Comparison of ENCODE assay signal across 9 mouse cellular contexts in the genomic region with DNA sequence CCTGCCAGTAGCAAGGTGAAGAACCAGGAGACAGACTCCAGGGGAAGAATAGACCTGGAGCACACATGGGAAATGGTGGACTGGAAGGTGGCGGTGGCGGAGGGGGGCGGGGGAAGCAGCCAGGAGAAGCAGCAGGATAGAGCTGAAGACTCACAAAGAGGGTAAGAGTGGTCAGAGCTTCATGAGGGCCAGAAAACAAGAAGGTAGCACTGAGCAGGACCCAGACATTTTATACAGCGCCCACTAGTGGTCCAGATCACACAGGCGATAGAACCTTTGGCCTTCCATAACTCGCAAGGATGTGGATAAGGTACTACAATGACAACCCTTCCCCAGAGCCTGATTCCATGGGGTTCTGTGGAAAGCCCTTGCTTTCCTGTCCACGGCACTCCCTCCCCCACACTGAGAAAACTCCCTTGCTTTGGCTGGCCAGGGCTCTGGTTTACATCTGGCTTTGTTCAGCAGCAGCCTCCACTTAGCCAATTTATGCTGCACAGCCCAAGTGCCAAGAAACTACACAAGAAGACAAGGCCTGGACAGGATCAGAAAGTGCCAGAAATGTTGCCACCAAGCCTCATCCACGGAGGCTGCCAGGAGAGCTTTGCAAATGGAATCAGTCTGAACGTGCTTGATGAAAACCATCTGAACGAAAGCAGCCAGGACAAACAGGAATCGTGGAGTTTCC. TPM values are rescaled to one million over a fixed set of nuclear protein-coding genes. Genes with fewer than 3 reads are reported as not detected.
DNase-seq lines count a peak whose midpoint lies in the region; ATAC-seq and TF ChIP-seq lines count a peak whose summit lies in the region.
"Had no signal": no experiment of that assay in that cellular context is flagged by ENCODE, and none has a peak within 500 bp of the region (broad histone marks: within the 10 kb centered on the region; RNA-seq: fewer than 3 reads in every experiment).

No protein-coding gene starts in this region.

- no peak overlapping the region for H3K27ac ChIP-seq in liver, embryonic 14.5 days
- no peak overlapping the region for H3K27ac ChIP-seq in liver, embryonic 11.5 days (ENCODE audit: low read depth, low read length)
- peak overlapping the region; percentile 59 for H3K27ac ChIP-seq in embryonic facial prominence, embryonic 14.5 days (replicated peaks; ENCODE audit: low read depth, low read length)
- peak overlapping the region; percentile 77 for H3K27ac ChIP-seq in stomach, embryonic 14.5 days (ENCODE audit: low read length)
- H3K27ac ChIP-seq in forebrain, embryonic 11.5 days (ENCODE audit: low read depth, low read length) = no peak overlapping the region
- H3K27ac ChIP-seq: liver, embryonic 13.5 days had no signal

- no peak for TF ChIP-seq EP300 in liver, embryonic 14.5 days (IDR thresholded peaks at IDR 0.05; ENCODE audit: low read depth)

- ATAC-seq in liver, embryonic 14.5 days (ENCODE audit: insufficient read depth) = no peak
- no peak for ATAC-seq in liver, embryonic 11.5 days (replicated peaks; ENCODE audit: low FRiP score)
- ATAC-seq in embryonic facial prominence, embryonic 14.5 days (ENCODE audit: low read depth) = peak; percentile 94
- peak; percentile 87; the same call in 1 of the 2 replicates for ATAC-seq in stomach, embryonic 14.5 days (ENCODE audit: insufficient number of reproducible peaks, insufficient read depth, low FRiP score, low read depth)
- no peak for ATAC-seq in forebrain, embryonic 11.5 days (replicated peaks; ENCODE audit: low FRiP score)

- H3K4me3 ChIP-seq in liver, embryonic 14.5 days (ENCODE audit: insufficient read depth in 1 of 2, low read depth in 2 of 2, low read length in 2 of 2) = no peak overlapping the region
- H3K4me3 ChIP-seq in liver, embryonic 11.5 days (ENCODE audit: low read depth, low read length) = no peak overlapping the region
- no peak overlapping the region for H3K4me3 ChIP-seq in embryonic facial prominence, embryonic 14.5 days (ENCODE audit: low read depth, low read length)
- H3K4me3 ChIP-seq in stomach, embryonic 14.5 days (ENCODE audit: low read depth, low read length) = no peak overlapping the region
- H3K4me3 ChIP-seq in forebrain, embryonic 11.5 days (ENCODE audit: low read depth, low read length) = no peak overlapping the region
- H3K4me3 ChIP-seq: liver, embryonic 13.5 days had no signal

- H3K36me3 ChIP-seq in liver, embryonic 14.5 days (replicated peaks; ENCODE audit: control insufficient read depth, insufficient read depth, low read depth) = no peaks in the 10 kb centered on the region
- no peaks in the 10 kb centered on the region for H3K36me3 ChIP-seq in liver, embryonic 11.5 days (ENCODE audit: control insufficient read depth, insufficient read depth, low read length)
- H3K36me3 ChIP-seq in embryonic facial prominence, embryonic 14.5 days (ENCODE audit: control insufficient read depth, insufficient read depth, low read length) = no peaks in the 10 kb centered on the region
- H3K36me3 ChIP-seq in stomach, embryonic 14.5 days (ENCODE audit: control insufficient read depth, insufficient read depth, low read length) = no peaks in the 10 kb centered on the region
- no peaks in the 10 kb centered on the region for H3K36me3 ChIP-seq in forebrain, embryonic 11.5 days (ENCODE audit: control insufficient read depth, insufficient read depth, low read length)
- H3K36me3 ChIP-seq: liver, embryonic 13.5 days had no signal

- no peak overlapping the region for H3K9ac ChIP-seq in liver, embryonic 14.5 days (replicated peaks)
- no peak overlapping the region for H3K9ac ChIP-seq in liver, embryonic 11.5 days (ENCODE audit: low read depth, low read length)
- no peak overlapping the region for H3K9ac ChIP-seq in embryonic facial prominence, embryonic 14.5 days (ENCODE audit: low read depth, low read length)
- H3K9ac ChIP-seq in stomach, embryonic 14.5 days (replicated peaks; ENCODE audit: low read depth, low read length) = no peak overlapping the region
- no peak overlapping the region for H3K9ac ChIP-seq in forebrain, embryonic 11.5 days (ENCODE audit: low read length)
- H3K9ac ChIP-seq: liver, embryonic 13.5 days had no signal

- 61% methylated on average over 11 of the region's 11 CpGs for WGBS in liver, embryonic 14.5 days (ENCODE audit: insufficient replicate concordance)
- 63% methylated on average over 11 of the region's 11 CpGs for WGBS in liver, embryonic 11.5 days
- WGBS in embryonic facial prominence, embryonic 14.5 days = 47% methylated on average over 11 of the region's 11 CpGs
- 53% methylated on average over 11 of the region's 11 CpGs for WGBS in stomach, embryonic 14.5 days
- 71% methylated on average over 11 of the region's 11 CpGs for WGBS in forebrain, embryonic 11.5 days

- no peak for DNase-seq in liver, embryonic 14.5 days (ENCODE audit: low read depth in 3 of 3, low spot score in 3 of 3)
- DNase-seq in liver, embryonic 11.5 days (ENCODE audit: low spot score) = no peak
- DNase-seq in embryonic facial prominence, embryonic 14.5 days (ENCODE audit: low spot score) = peak; percentile 94
- DNase-seq in induced T-regulatory cell, adult 2 months (ENCODE audit: low read depth) = peak; percentile 2
- no peak for DNase-seq in forebrain, embryonic 11.5 days (ENCODE audit: low spot score)
- no peak for DNase-seq in cerebellum, adult 8-10 months
- DNase-seq in spleen, adult 18-20 months = no peak
- DNase-seq: liver, embryonic 13.5 days had no signal

- H3K4me1 ChIP-seq in liver, embryonic 14.5 days (replicated peaks; ENCODE audit: control insufficient read depth in 2 of 2, insufficient read depth in 2 of 2, low read length in 1 of 2) = no peaks in the 10 kb centered on the region
- no peaks in the 10 kb centered on the region for H3K4me1 ChIP-seq in liver, embryonic 11.5 days (replicated peaks; ENCODE audit: control insufficient read depth, insufficient read depth, low read length)
- H3K4me1 ChIP-seq in embryonic facial prominence, embryonic 14.5 days (ENCODE audit: control insufficient read depth, insufficient read depth, low read length) = peaks cover 7% of the 10 kb centered on the region
- H3K4me1 ChIP-seq in stomach, embryonic 14.5 days (ENCODE audit: control insufficient read depth, insufficient read depth, low read length) = 0 out of 2 replicates have a peak, but pooled peaks cover 3% of the 10 kb centered on the region
- no peaks in the 10 kb centered on the region for H3K4me1 ChIP-seq in forebrain, embryonic 11.5 days (replicated peaks; ENCODE audit: control insufficient read depth, insufficient read depth, low read length)
- H3K4me1 ChIP-seq: liver, embryonic 13.5 days had no signal

- peak; percentile 26; the same call in 1 of the 2 replicates for TF ChIP-seq CTCF in liver, embryonic 14.5 days (IDR thresholded peaks at IDR 0.05; ENCODE audit: low read depth)

- H3K9me3 ChIP-seq in liver, embryonic 14.5 days (ENCODE audit: control insufficient read depth, low read length) = no peaks in the 10 kb centered on the region
- H3K9me3 ChIP-seq in liver, embryonic 11.5 days (ENCODE audit: control insufficient read depth, low read length) = no peaks in the 10 kb centered on the region
- no peaks in the 10 kb centered on the region for H3K9me3 ChIP-seq in embryonic facial prominence, embryonic 14.5 days (ENCODE audit: control insufficient read depth, low read length)
- H3K9me3 ChIP-seq in stomach, embryonic 14.5 days (ENCODE audit: control insufficient read depth, low read depth, low read length) = no peaks in the 10 kb centered on the region
- H3K9me3 ChIP-seq in forebrain, embryonic 11.5 days (ENCODE audit: control insufficient read depth, low read length) = no peaks in the 10 kb centered on the region
- H3K9me3 ChIP-seq: liver, embryonic 13.5 days had no signal

- no peak overlapping the region for H3K4me2 ChIP-seq in liver, embryonic 14.5 days (ENCODE audit: low read depth)
- no peak overlapping the region for H3K4me2 ChIP-seq in liver, embryonic 11.5 days
- H3K4me2 ChIP-seq in embryonic facial prominence, embryonic 14.5 days (ENCODE audit: low read depth, low read length) = no peak overlapping the region
- no peak overlapping the region for H3K4me2 ChIP-seq in stomach, embryonic 14.5 days (replicated peaks; ENCODE audit: low read depth, low read length)
- H3K4me2 ChIP-seq in forebrain, embryonic 11.5 days (ENCODE audit: low read depth, low read length, severe bottlenecking) = no peak overlapping the region
- H3K4me2 ChIP-seq: liver, embryonic 13.5 days had no signal

- H3K27me3 ChIP-seq in liver, embryonic 14.5 days (ENCODE audit: control insufficient read depth, insufficient read depth, low read length) = no peaks in the 10 kb centered on the region
- H3K27me3 ChIP-seq in liver, embryonic 11.5 days (replicated peaks; ENCODE audit: control insufficient read depth, insufficient read depth, low read length) = no peaks in the 10 kb centered on the region
- no peaks in the 10 kb centered on the region for H3K27me3 ChIP-seq in embryonic facial prominence, embryonic 14.5 days (replicated peaks; ENCODE audit: control insufficient read depth, insufficient read depth, low read length)
- no peaks in the 10 kb centered on the region for H3K27me3 ChIP-seq in stomach, embryonic 14.5 days (ENCODE audit: control insufficient read depth, insufficient read depth, low read length)
- no peaks in the 10 kb centered on the region for H3K27me3 ChIP-seq in forebrain, embryonic 11.5 days (ENCODE audit: control insufficient read depth, insufficient read depth, low read length)
- H3K27me3 ChIP-seq: liver, embryonic 13.5 days had no signal

RNA-seq across cellular contexts. Expression of a gene that starts 34.1 kb away (rescaled TPM):
- 0.02 and 0.07 TPM in 2 replicates for polyA plus RNA-seq in liver, embryonic 14.5 days (2012; rRNA removed)
- polyA plus RNA-seq in liver, embryonic 14.5 days (2014; fragmentation: Nextera tagmentation; extraction: Ambion mirVana) = 0.04 and 0.11 TPM in 2 replicates
- 0.12 and 0.19 TPM in 2 replicates for polyA plus RNA-seq in liver, embryonic 11.5 days (2014; fragmentation: Nextera tagmentation; extraction: Ambion mirVana)
- polyA plus RNA-seq in embryonic facial prominence, embryonic 14.5 days (2014; fragmentation: Nextera tagmentation; extraction: Ambion mirVana) = 3.9 and 4.1 TPM in 2 replicates
- polyA plus RNA-seq in stomach, embryonic 14.5 days (2014; fragmentation: Nextera tagmentation; extraction: Ambion mirVana) = 8.1 and 8.3 TPM in 2 replicates
- polyA plus RNA-seq in forebrain, embryonic 11.5 days (2014; fragmentation: Nextera tagmentation; extraction: Ambion mirVana) = 0.49 and 0.61 TPM in 2 replicates

RNA-seq across cellular contexts. Expression of a gene that starts 54.0 kb away (rescaled TPM):
- polyA plus RNA-seq in liver, embryonic 14.5 days (2012; rRNA removed) = 3.0 and 4.0 TPM in 2 replicates
- 5.6 and 6.3 TPM in 2 replicates for polyA plus RNA-seq in liver, embryonic 14.5 days (2014; fragmentation: Nextera tagmentation; extraction: Ambion mirVana)
- polyA plus RNA-seq in liver, embryonic 11.5 days (2014; fragmentation: Nextera tagmentation; extraction: Ambion mirVana) = 8.2 and 9.1 TPM in 2 replicates
- 5.9 and 7.1 TPM in 2 replicates for polyA plus RNA-seq in embryonic facial prominence, embryonic 14.5 days (2014; fragmentation: Nextera tagmentation; extraction: Ambion mirVana)
- 9.5 and 10.8 TPM in 2 replicates for polyA plus RNA-seq in stomach, embryonic 14.5 days (2014; fragmentation: Nextera tagmentation; extraction: Ambion mirVana)
- 5.8 and 6.8 TPM in 2 replicates for polyA plus RNA-seq in forebrain, embryonic 11.5 days (2014; fragmentation: Nextera tagmentation; extraction: Ambion mirVana)

RNA-seq across cellular contexts. Expression of a gene that starts 54.2 kb away (rescaled TPM):
- 0.29 and 0.38 TPM in 2 replicates for polyA plus RNA-seq in liver, embryonic 14.5 days (2012; rRNA removed)
- polyA plus RNA-seq in liver, embryonic 14.5 days (2014; fragmentation: Nextera tagmentation; extraction: Ambion mirVana) = 0.33 and 0.49 TPM in 2 replicates
- polyA plus RNA-seq in liver, embryonic 11.5 days (2014; fragmentation: Nextera tagmentation; extraction: Ambion mirVana) = 2.5 and 3.0 TPM in 2 replicates
- 18.9 and 20.7 TPM in 2 replicates for polyA plus RNA-seq in embryonic facial prominence, embryonic 14.5 days (2014; fragmentation: Nextera tagmentation; extraction: Ambion mirVana)
- polyA plus RNA-seq in stomach, embryonic 14.5 days (2014; fragmentation: Nextera tagmentation; extraction: Ambion mirVana) = 10.1 and 12.9 TPM in 2 replicates
- 6.7 and 8.4 TPM in 2 replicates for polyA plus RNA-seq in forebrain, embryonic 11.5 days (2014; fragmentation: Nextera tagmentation; extraction: Ambion mirVana)

Comparison
In these comparisons a context has a peak if more than half of its experiments do, and no peak if none do; other contexts are left out.
1. ATAC-seq: peak in embryonic facial prominence, embryonic 14.5 days (single experiment) and stomach, embryonic 14.5 days (single experiment); none in liver, embryonic 14.5 days (single experiment), liver, embryonic 11.5 days (single experiment) and forebrain, embryonic 11.5 days (single experiment).
2. DNase-seq: peak in embryonic facial prominence, embryonic 14.5 days (single experiment) and induced T-regulatory cell, adult 2 months (single experiment); none in liver, embryonic 14.5 days (0 of 3), liver, embryonic 11.5 days (single experiment), forebrain, embryonic 11.5 days (single experiment), cerebellum, adult 8-10 months (single experiment) and spleen, adult 18-20 months (0 of 2).
3. H3K27ac ChIP-seq: peak in embryonic facial prominence, embryonic 14.5 days (single experiment) and stomach, embryonic 14.5 days (single experiment); none in liver, embryonic 14.5 days (single experiment), liver, embryonic 11.5 days (single experiment) and forebrain, embryonic 11.5 days (single experiment).